Mouse (Mus musculus): ENCODE measurements around the gene Erc2. TPM values are rescaled to one million over a fixed set of nuclear protein-coding genes. Genes with fewer than 3 reads are reported as not detected.

Erc2 gene
- polyA plus RNA-seq, 1 experiment from 2014 or later, result 33.9 TPM

DNA sequence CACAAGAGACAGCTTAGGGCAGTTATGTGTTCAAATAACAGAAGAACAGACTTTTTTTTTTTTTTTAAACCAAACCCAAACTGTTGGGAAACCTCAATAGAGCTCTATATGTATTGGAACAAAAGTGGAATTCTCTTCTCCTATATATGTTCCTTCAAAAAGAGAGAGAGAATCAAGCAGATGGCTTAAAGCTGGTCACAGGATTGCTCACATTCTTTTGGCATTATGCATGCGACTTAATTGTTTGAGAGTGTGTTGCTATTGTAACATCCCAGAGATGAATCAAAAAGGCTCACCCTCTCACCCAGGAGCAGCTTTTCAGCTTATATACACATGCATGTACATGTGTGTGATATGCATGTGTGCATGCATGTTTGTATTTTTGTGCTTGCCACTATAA, 903.3 kb downstream of the Erc2 start:
- 64% methylated on average over 1 of the region's 1 CpGs for WGBS
- Histone ChIP-seq H3K9ac (ENCODE audit: low read depth, low read length) (no peak overlapping the region), H3K27ac (ENCODE audit: low read depth, low read length) (no peak overlapping the region), H3K36me3 (ENCODE audit: control insufficient read depth, insufficient read depth, low read length) (peaks cover 2% of the 10 kb centered on the region; the same call in 1 of the 2 replicates), H3K27me3 (ENCODE audit: control insufficient read depth, insufficient read depth, low read length) (no peaks in the 10 kb centered on the region), H3K4me2 (replicated peaks; ENCODE audit: low read depth, low read length) (no peak overlapping the region), H3K4me3 (ENCODE audit: low read depth, low read length) (no peak overlapping the region), H3K9me3 (ENCODE audit: control insufficient read depth, low read length) (no peaks in the 10 kb centered on the region), H3K4me1 (replicated peaks; ENCODE audit: control insufficient read depth, insufficient read depth, low read length) (no peaks in the 10 kb centered on the region)
- no peak for DNase-seq (ENCODE audit: low spot score)
- no peak for ATAC-seq (ENCODE audit: low FRiP score)

Other genes starting within 250 kb of the Erc2 start
- gene Fam208a, start 193.6 kb upstream of the Erc2 start, polyA plus RNA-seq (2014; fragmentation: Nextera tagmentation; extraction: Ambion mirVana), result 12.6 and 17.9 TPM in 2 replicates
- 13.8 and 15.8 TPM in 2 replicates for gene Ccdc66, start 114.0 kb upstream of the Erc2 start, polyA plus RNA-seq (2014; fragmentation: Nextera tagmentation; extraction: Ambion mirVana)

Measured in hindbrain, embryonic 11.5 days (tissue).